Mouse (Mus musculus): ENCODE data around the gene Copa. TPM values are rescaled to one million over a fixed set of nuclear protein-coding genes. Genes with fewer than 3 reads are reported as not detected.

Gene Copa
- polyA plus RNA-seq, 1 experiment from 2014 or later, result 143 TPM

- no peaks in the 10 kb centered on the region for H3K27me3 ChIP-seq (ENCODE audit: insufficient read depth, low read length)
- H3K4me2 ChIP-seq (ENCODE audit: low read length), result no peak overlapping the region
- no peaks in the 10 kb centered on the region for H3K4me1 ChIP-seq (replicated peaks; ENCODE audit: insufficient read depth, low read length)
- H3K9ac ChIP-seq (ENCODE audit: low read depth, low read length), result no peak overlapping the region
- ATAC-seq (replicated peaks; ENCODE audit: low FRiP score, low read depth) (peak; percentile 57), DNase-seq (ENCODE audit: low spot score) (peak; percentile 22)
- H3K36me3 ChIP-seq (ENCODE audit: insufficient read depth, low read length), result peaks cover 71% of the 10 kb centered on the region; the same call in 1 of the 2 replicates
- H3K9me3 ChIP-seq (replicated peaks; ENCODE audit: low read length), result no peaks in the 10 kb centered on the region
- TF ChIP-seq CTCF (IDR thresholded peaks at IDR 0.05; ENCODE audit: low read depth), result no peak
- 70% methylated on average over 6 of the region's 6 CpGs for WGBS
- no peak overlapping the region for H3K4me3 ChIP-seq (replicated peaks; ENCODE audit: low read depth, low read length)
- H3K27ac ChIP-seq, result no peak overlapping the region
Measured at GRCm38 (mm10) chr1:172099325-172100033, 17.1 kb downstream of the Copa start.

DNA sequence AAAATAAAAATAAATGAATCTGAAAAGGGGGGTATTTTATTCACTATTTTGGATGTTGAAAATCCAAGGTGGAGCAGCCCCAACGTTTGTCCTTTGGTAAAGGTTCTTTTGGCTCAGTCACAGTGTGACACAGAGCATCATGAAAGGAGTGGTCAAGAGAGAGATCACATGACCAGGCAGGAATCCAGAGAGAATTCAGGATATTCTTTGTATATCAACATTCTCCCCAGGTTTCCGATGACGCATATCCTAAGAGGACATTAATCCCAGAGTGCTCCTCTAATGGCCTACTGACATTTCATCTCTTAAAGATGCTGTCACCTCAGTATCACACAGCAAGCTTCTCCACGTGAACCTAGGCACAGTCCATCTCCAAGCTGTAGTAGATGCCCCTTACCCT is 21.3 kb downstream of the Copa start:
- Histone ChIP-seq H3K4me2 (ENCODE audit: low read length) (no peak overlapping the region), H3K4me3 (replicated peaks; ENCODE audit: low read depth, low read length) (no peak overlapping the region), H3K9me3 (replicated peaks; ENCODE audit: low read length) (no peaks in the 10 kb centered on the region), H3K9ac (ENCODE audit: low read depth, low read length) (no peak overlapping the region), H3K36me3 (ENCODE audit: insufficient read depth, low read length) (peaks cover 83% of the 10 kb centered on the region), H3K4me1 (replicated peaks; ENCODE audit: insufficient read depth, low read length) (no peaks in the 10 kb centered on the region), H3K27me3 (ENCODE audit: insufficient read depth, low read length) (no peaks in the 10 kb centered on the region), H3K27ac (no peak overlapping the region)
- ATAC-seq (replicated peaks; ENCODE audit: low FRiP score, low read depth), result no peak
- WGBS, result 87% methylated on average over 4 of the region's 4 CpGs
- no peak for DNase-seq (ENCODE audit: low spot score)
- TF ChIP-seq CTCF (IDR thresholded peaks at IDR 0.05; ENCODE audit: low read depth), result no peak

DNA sequence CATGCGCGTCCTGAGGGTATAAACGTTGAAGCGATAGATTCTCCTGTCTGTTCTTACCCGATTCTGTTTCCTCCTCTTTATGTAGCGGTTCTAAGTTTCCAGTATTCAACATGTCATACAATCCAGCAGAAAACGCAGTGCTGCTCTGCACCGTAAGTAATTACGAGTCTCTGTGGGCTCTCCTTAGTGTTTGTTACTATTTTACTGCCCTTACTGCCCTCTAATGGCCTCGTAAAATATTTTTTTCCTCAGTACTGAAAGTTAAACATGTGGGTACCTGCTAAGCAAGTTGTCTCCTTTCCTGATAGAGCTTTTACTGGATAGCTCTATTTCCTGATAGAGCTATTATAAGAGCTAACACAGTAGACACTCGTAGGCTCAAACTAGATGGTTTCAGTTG is 22.8 kb downstream of the Copa start:
- H3K4me3 ChIP-seq (replicated peaks; ENCODE audit: low read depth, low read length), result no peak overlapping the region
- H3K4me1 ChIP-seq (replicated peaks; ENCODE audit: insufficient read depth, low read length), result no peaks in the 10 kb centered on the region
- H3K9me3 ChIP-seq (replicated peaks; ENCODE audit: low read length), result no peaks in the 10 kb centered on the region
- H3K27me3 ChIP-seq (ENCODE audit: insufficient read depth, low read length), result no peaks in the 10 kb centered on the region
- TF ChIP-seq CTCF (IDR thresholded peaks at IDR 0.05; ENCODE audit: low read depth), result peak; percentile 48; the same call in 1 of the 2 replicates
- 71% methylated on average over 11 of the region's 11 CpGs for WGBS
- H3K4me2 ChIP-seq (ENCODE audit: low read length), result no peak overlapping the region
- no peak overlapping the region for H3K9ac ChIP-seq (ENCODE audit: low read depth, low read length)
- DNase-seq (ENCODE audit: low spot score) (peak; percentile 35), ATAC-seq (replicated peaks; ENCODE audit: low FRiP score, low read depth) (no peak)
- H3K36me3 ChIP-seq (ENCODE audit: insufficient read depth, low read length), result peaks cover 83% of the 10 kb centered on the region
- H3K27ac ChIP-seq, result no peak overlapping the region

GRCm38 (mm10) chr1:172107777-172108477 is 25.6 kb downstream of the Copa start:
- no peak overlapping the region for H3K27ac ChIP-seq
- ATAC-seq (replicated peaks; ENCODE audit: low FRiP score, low read depth), result no peak
- no peaks in the 10 kb centered on the region for H3K4me1 ChIP-seq (replicated peaks; ENCODE audit: insufficient read depth, low read length)
- no peaks in the 10 kb centered on the region for H3K27me3 ChIP-seq (ENCODE audit: insufficient read depth, low read length)
- no peak for TF ChIP-seq CTCF (IDR thresholded peaks at IDR 0.05; ENCODE audit: low read depth)
- H3K9ac ChIP-seq (ENCODE audit: low read depth, low read length), result no peak overlapping the region
- no peak overlapping the region for H3K4me2 ChIP-seq (ENCODE audit: low read length)
- no peak for DNase-seq (ENCODE audit: low spot score)
- peaks cover 86% of the 10 kb centered on the region for H3K36me3 ChIP-seq (ENCODE audit: insufficient read depth, low read length)
- no peak overlapping the region for H3K4me3 ChIP-seq (replicated peaks; ENCODE audit: low read depth, low read length)
- WGBS, result 79% methylated on average over 10 of the region's 10 CpGs
- no peaks in the 10 kb centered on the region for H3K9me3 ChIP-seq (replicated peaks; ENCODE audit: low read length)

DNA sequence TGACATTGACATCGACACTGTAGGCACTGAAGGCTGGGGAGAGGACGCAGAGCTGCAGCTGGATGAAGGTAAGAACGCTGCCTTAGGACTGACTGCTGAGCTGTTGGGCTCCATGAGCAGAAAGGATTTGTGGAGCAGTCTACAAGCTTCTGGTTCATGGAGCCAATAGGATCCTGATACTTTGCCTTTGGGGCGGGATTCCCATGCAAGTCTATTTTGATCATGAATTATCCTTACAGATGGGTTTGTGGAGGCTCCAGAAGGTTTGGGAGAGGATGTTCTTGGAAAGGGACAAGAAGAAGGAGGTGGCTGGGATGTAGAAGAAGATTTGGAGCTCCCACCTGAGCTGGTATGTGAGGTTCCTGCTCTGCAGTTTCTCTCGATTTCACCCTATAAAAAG is 34.6 kb downstream of the Copa start:
- Histone ChIP-seq H3K9me3 (replicated peaks; ENCODE audit: low read length) (no peaks in the 10 kb centered on the region), H3K36me3 (ENCODE audit: insufficient read depth, low read length) (peaks cover 85% of the 10 kb centered on the region), H3K4me3 (replicated peaks; ENCODE audit: low read depth, low read length) (no peak overlapping the region), H3K4me2 (ENCODE audit: low read length) (no peak overlapping the region), H3K9ac (ENCODE audit: low read depth, low read length) (no peak overlapping the region), H3K27me3 (ENCODE audit: insufficient read depth, low read length) (no peaks in the 10 kb centered on the region), H3K4me1 (replicated peaks; ENCODE audit: insufficient read depth, low read length) (no peaks in the 10 kb centered on the region), H3K27ac (no peak overlapping the region)
- DNase-seq (ENCODE audit: low spot score), result no peak
- TF ChIP-seq CTCF (IDR thresholded peaks at IDR 0.05; ENCODE audit: low read depth), result no peak
- no peak for ATAC-seq (replicated peaks; ENCODE audit: low FRiP score, low read depth)
- WGBS, result 92% methylated on average over 5 of the region's 5 CpGs

DNA sequence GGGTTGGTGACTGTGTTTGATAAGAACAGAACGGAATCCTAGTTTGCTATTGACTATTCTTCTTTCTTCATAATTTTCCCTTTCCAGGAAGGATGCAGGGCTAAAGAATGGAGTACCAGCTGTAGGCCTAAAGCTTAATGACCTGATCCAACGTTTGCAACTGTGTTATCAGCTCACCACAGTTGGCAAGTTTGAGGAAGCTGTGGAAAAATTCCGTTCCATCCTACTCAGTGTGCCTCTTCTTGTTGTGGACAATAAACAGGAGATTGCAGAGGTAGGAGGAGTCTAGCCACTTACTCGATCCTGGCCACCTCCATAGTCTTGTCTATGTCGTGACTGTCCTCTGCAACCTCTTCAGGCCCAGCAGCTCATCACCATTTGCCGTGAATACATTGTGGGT is 36.8 kb downstream of the Copa start:
- H3K4me2 ChIP-seq (ENCODE audit: low read length), result no peak overlapping the region
- TF ChIP-seq CTCF (IDR thresholded peaks at IDR 0.05; ENCODE audit: low read depth), result no peak
- no peak overlapping the region for H3K9ac ChIP-seq (ENCODE audit: low read depth, low read length)
- H3K27me3 ChIP-seq (ENCODE audit: insufficient read depth, low read length), result no peaks in the 10 kb centered on the region
- no peaks in the 10 kb centered on the region for H3K4me1 ChIP-seq (replicated peaks; ENCODE audit: insufficient read depth, low read length)
- no peak overlapping the region for H3K27ac ChIP-seq
- no peak for ATAC-seq (replicated peaks; ENCODE audit: low FRiP score, low read depth)
- no peaks in the 10 kb centered on the region for H3K9me3 ChIP-seq (replicated peaks; ENCODE audit: low read length)
- 80% methylated on average over 6 of the region's 6 CpGs for WGBS
- no peak for DNase-seq (ENCODE audit: low spot score)
- peaks cover 87% of the 10 kb centered on the region for H3K36me3 ChIP-seq (ENCODE audit: insufficient read depth, low read length)
- no peak overlapping the region for H3K4me3 ChIP-seq (replicated peaks; ENCODE audit: low read depth, low read length)

All from kidney, postnatal 0 days (tissue).